Mouse (Mus musculus): ENCODE results near the gene Slc41a1. TPM values are rescaled to one million over a fixed set of nuclear protein-coding genes. Genes with fewer than 3 reads are reported as not detected.

Slc41a1 gene
- 10.0 and 29.0 TPM in 2 replicates for polyA plus RNA-seq (2012; ENCODE audit: low replicate concordance)

DNA sequence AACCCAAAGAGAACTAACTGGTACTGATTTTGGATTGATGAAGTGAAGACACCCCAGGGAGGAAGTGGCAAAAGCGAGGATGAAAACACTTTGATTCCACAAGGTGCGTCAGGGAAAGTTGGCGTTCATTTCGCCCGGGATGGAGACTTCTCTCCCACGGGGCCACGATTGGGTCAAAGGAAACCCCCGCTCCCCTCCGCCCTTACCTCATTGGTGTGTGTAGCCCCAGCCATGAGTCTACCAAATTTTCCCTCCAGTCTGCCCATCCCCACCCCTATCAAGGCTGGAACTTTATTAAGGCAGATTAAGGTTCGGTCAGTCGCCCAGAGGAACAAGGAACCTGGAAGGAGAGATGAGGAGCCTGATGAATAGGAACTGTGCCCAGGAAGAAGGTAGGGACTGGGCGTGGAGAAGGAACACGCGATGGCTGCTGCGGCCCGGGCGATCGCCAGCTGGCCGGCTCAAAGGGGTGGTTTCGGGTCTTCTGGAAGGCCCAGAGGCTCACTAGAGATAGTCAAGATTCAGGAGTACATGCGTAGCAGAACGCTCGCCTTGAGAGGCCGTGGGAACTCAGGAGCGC, at the start of gene Slc41a1:
Gene Slc41a1 (plus strand): TSS at position 287 of the 580 bp plus-strand sequence.

DNA sequence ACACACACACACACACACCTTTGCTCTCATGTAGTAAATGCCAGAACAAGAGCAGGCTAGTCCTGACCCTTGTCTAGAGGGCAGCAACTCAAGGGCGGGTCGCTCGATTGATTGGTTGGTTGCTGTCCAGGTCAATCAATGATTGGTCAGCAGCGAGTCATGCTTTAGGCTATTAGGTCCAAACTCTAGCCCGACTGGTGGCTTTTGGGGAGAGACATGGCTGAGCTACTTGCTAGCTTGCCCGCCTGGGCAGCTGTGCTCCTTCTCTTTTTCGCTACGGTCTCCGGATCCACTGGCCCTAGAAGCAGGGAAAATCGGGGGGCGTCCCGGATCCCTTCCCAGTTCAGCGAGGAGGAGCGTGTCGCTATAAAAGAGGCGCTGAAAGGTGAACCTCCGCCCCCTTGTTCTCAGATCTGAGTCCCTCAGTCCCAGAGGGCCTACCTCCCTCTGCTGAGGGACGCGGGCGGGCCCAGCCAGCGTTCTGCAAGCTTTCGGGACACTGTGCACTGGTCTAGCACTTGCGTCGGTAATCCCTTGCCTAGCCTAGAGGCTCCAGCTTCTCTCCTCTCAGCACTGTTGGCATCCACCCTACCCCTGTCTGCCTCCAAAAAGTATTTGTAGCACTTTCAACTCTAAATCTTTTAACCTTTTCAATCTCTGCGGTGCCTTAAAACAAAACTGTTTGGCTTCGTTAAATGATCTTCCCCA, 29.9 kb upstream of the Slc41a1 start, which contains the start of gene Pm20d1:
Gene Pm20d1 (plus strand): TSS at position 180 of the 708 bp plus-strand sequence.

DNA sequence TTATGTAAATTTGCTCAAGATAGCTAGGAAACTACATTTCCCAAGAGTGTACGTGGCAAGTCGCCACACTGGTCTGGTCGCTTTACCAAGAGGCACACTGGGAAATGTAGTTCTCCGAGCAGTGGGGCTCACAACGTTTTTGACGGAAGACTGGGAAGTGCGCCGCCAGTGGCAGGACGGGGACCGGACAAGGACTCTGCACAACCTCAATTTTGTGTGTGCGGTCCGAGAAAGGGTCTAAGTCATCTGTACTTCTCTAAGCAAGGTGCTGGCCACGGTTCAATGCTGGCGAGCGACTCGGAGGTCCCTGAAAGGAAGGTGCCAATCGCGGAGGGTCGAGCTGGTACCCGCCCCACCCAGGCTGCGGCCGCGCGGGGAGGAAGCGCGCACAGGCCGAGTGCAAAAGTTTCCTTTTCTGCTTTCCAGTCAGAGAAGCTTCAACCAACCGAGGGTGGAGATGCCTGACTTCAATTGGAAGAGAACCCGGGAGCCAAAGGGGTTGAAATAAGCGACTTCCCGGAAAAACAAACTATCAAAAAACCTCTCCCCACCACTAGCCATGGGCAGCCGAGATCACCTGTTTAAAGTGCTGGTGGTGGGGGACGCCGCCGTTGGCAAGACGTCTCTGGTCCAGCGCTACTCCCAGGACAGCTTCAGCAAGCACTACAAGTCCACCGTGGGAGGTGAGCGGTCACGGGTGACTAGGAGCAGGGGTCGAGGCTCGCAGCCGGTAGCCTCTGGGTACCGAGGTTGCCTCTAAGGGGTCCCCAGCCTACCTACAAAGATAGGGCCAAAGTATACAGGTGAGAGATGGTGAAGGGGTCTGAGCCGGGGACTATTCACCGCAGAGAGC, 40.0 kb downstream of the Slc41a1 start, which contains the start of gene Rab29:
Gene Rab29 (plus strand): TSS at position 132 of the 853 bp plus-strand sequence.

Other genes with a start within 250 kb of the Slc41a1 start
- not detected in 2 replicates for gene Avpr1b, start 228.3 kb upstream of the Slc41a1 start, polyA plus RNA-seq (2012; ENCODE audit: low replicate concordance)
- 52.7 and 125 TPM in 2 replicates for gene Ctse, start 189.2 kb upstream of the Slc41a1 start, polyA plus RNA-seq (2012; ENCODE audit: low replicate concordance)
- 0.73 and 1.7 TPM in 2 replicates for gene Rab7b, start 138.8 kb upstream of the Slc41a1 start, polyA plus RNA-seq (2012; ENCODE audit: low replicate concordance)
- not detected in 2 replicates for gene Slc26a9, start 83.5 kb upstream of the Slc41a1 start, polyA plus RNA-seq (2012; ENCODE audit: low replicate concordance)
- 0.02 and 0.04 TPM in 2 replicates for gene Pm20d1, start 30.1 kb upstream of the Slc41a1 start, polyA plus RNA-seq (2012; ENCODE audit: low replicate concordance)
- gene Rab29, start 39.7 kb downstream of the Slc41a1 start, polyA plus RNA-seq (2012; ENCODE audit: low replicate concordance): 6.6 and 16.2 TPM in 2 replicates
- 5.1 and 8.8 TPM in 2 replicates for gene Nucks1, start 83.0 kb downstream of the Slc41a1 start, polyA plus RNA-seq (2012; ENCODE audit: low replicate concordance)
- gene Slc45a3, start 135.5 kb downstream of the Slc41a1 start, polyA plus RNA-seq (2012; ENCODE audit: low replicate concordance): 11.4 and 23.1 TPM in 2 replicates
- gene Elk4, start 180.1 kb downstream of the Slc41a1 start, polyA plus RNA-seq (2012; ENCODE audit: low replicate concordance): 17.8 and 23.3 TPM in 2 replicates
- 0.56 and 0.99 TPM in 2 replicates for gene Mfsd4a, start 240.6 kb downstream of the Slc41a1 start, polyA plus RNA-seq (2012; ENCODE audit: low replicate concordance)